Mouse (Mus musculus): ENCODE results near the gene Sf3b1.

DNA sequence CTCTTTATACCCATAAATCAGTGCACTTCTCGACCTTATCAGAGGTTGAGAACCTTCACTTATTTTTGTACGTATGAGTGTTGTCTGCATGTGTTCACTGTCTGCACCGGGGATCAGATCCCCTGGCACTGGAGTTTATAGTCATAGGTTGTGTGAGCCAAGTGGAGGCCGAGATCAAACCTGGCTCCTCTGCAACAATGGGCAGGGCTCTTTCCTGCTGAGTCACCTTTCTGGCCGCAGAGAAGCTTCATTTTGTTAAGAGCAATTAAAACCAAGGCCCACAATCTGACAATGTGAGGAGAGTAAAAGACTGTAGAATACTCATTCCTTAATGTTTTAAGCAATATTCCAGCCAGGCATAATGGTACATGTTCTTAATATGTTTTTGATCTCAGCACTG lies 33.7 kb downstream of the Sf3b1 start:
- TF ChIP-seq CTCF (IDR thresholded peaks at IDR 0.05; ENCODE audit: low read depth, low read length) (no peak), POLR2A (IDR thresholded peaks at IDR 0.05; ENCODE audit: extremely low read depth, insufficient read depth, low read length) (no peak)

All from liver, adult 2 months (tissue).